Mouse (Mus musculus): ENCODE results near the gene Tjap1. TPM values are rescaled to one million over a fixed set of nuclear protein-coding genes. Genes with fewer than 3 reads are reported as not detected.
A peak's percentile ranks its signal among the peaks of the same experiment; 100 is the strongest.

Gene Tjap1
- polyA plus RNA-seq, 1 experiment from 2014 or later, result 50.9 TPM

DNA sequence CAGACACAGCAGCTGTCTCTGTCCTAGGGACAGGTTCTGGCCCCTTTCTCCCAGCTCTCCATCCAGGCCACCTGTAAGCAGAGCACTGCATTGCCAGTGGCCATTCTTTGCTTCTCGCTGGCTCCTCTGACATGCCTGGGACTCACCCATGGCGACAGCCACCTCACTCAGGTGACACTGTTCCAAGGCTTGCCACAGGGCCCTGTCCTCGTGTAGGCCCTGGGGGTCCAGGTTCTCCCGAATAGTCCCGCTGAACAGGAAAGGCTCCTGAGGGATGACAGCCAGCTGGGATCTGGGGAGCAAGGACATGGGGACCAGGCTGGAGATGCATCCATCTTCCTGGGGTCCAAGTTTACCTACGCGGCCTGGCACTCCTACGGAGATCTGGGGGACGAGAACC is 21.4 kb upstream of the Tjap1 start:
- 90% methylated on average over 9 of the region's 9 CpGs for WGBS
- H3K9ac ChIP-seq, result no peak overlapping the region

GRCm38 (mm10) chr17:46301892-46302291 is 19.1 kb upstream of the Tjap1 start:
- H3K4me2 ChIP-seq, result no peak overlapping the region
- ATAC-seq (ENCODE audit: insufficient number of reproducible peaks, low FRiP score, low TSS enrichment, low read depth), result no peak
- 64% methylated on average over 12 of the region's 12 CpGs for WGBS
- H3K9me3 ChIP-seq, result no peaks in the 10 kb centered on the region
- H3K27ac ChIP-seq, result no peak overlapping the region
- H3K4me3 ChIP-seq, result no peak overlapping the region
- peaks cover 25% of the 10 kb centered on the region for H3K27me3 ChIP-seq
- H3K36me3 ChIP-seq, result peaks cover 29% of the 10 kb centered on the region
- peaks cover 22% of the 10 kb centered on the region for H3K4me1 ChIP-seq
- H3K9ac ChIP-seq, result no peak overlapping the region

More for the DNA sequence above, 21.4 kb upstream of the Tjap1 start:
- Histone ChIP-seq H3K27ac (no peak overlapping the region), H3K4me2 (no peak overlapping the region), H3K36me3 (peaks cover 30% of the 10 kb centered on the region), H3K4me3 (no peak overlapping the region), H3K27me3 (peaks cover 7% of the 10 kb centered on the region), H3K9me3 (no peaks in the 10 kb centered on the region), H3K4me1 (no peaks in the 10 kb centered on the region)
- no peak for ATAC-seq (ENCODE audit: insufficient number of reproducible peaks, low FRiP score, low TSS enrichment, low read depth)

DNA sequence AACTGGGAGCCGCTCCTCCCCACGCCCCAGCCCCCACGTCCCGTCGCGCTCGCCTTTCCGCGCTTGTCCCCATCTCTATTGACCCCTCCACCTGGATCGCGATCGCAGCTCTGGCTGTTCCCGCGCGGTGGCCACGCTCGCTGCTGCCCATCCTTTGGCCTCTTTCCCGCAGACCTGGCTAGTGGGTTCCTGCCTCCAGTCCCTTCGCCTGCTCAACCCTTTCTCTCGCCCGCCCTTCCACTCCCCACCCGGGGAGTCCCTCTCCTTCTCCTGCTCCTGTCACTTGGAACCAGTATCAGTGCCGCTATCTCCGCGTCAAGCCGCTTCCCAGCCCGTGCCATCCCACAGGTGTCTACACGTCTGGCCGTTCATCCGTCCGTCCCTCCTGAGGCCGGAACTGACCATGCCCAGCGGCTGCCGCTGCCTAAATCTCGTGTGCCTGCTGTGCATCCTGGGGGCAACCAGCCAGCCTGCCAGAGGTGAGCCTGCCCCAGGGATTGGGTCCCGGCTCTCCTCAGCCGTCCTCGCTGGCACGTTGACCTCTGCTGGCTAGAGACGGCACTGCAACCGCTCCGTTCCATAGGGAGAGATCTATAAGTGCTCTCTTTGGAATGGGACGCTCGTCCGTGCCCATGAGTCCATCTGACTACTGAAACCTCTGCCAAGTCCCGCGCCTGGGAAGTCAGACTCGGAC is 15.5 kb upstream of the Tjap1 start:
- under 1% methylated on average over 48 of the region's 48 CpGs for WGBS
- peak overlapping the region; percentile 64 for H3K4me3 ChIP-seq
- 0 out of 2 replicates have a peak, but pooled peaks cover 3% of the 10 kb centered on the region for H3K36me3 ChIP-seq
- ATAC-seq (ENCODE audit: insufficient number of reproducible peaks, low FRiP score, low TSS enrichment, low read depth), result peak; percentile 66
- H3K4me1 ChIP-seq, result peaks cover 22% of the 10 kb centered on the region
- H3K27me3 ChIP-seq, result peaks cover 53% of the 10 kb centered on the region
- no peaks in the 10 kb centered on the region for H3K9me3 ChIP-seq
- H3K9ac ChIP-seq, result peak overlapping the region; percentile 64
- H3K27ac ChIP-seq, result no peak overlapping the region
- H3K4me2 ChIP-seq, result peak overlapping the region; percentile 99

- peaks cover 22% of the 10 kb centered on the region for H3K4me1 ChIP-seq
- peak within 1 kb of the TSS; percentile 64 for H3K4me3 ChIP-seq
- no peaks in the 10 kb centered on the region for H3K9me3 ChIP-seq
- WGBS, result 0% methylated on average over 71 of the region's 86 CpGs
- H3K27me3 ChIP-seq, result peaks cover 55% of the 10 kb centered on the region
- peak within 1 kb of the TSS; percentile 64 for H3K9ac ChIP-seq
- H3K27ac ChIP-seq, result no peak within 1 kb of the TSS
- ATAC-seq (ENCODE audit: insufficient number of reproducible peaks, low FRiP score, low TSS enrichment, low read depth), result no peak
- H3K4me2 ChIP-seq, result peak within 1 kb of the TSS; percentile 99
- H3K36me3 ChIP-seq, result 0 out of 2 replicates have a peak, but pooled peaks cover 2% of the 10 kb centered on the region
These were observed 14.8 kb upstream of the Tjap1 start, which contains the start of gene Dlk2 for GRCm38 (mm10) chr17:46297364-46298219. Gene Dlk2 (plus strand): TSS chr17:46297421.

GRCm38 (mm10) chr17:46297028-46297363 is 14.2 kb upstream of the Tjap1 start:
- Histone ChIP-seq H3K9me3 (no peaks in the 10 kb centered on the region), H3K27me3 (peaks cover 60% of the 10 kb centered on the region), H3K36me3 (no peaks in the 10 kb centered on the region), H3K4me3 (peak overlapping the region; percentile 64), H3K4me1 (peaks cover 22% of the 10 kb centered on the region), H3K27ac (no peak overlapping the region), H3K4me2 (peak overlapping the region; percentile 99), H3K9ac (peak overlapping the region; percentile 64; the same call in 1 of the 2 replicates)
- WGBS, result 10% methylated on average over 6 of the region's 6 CpGs
- ATAC-seq (ENCODE audit: insufficient number of reproducible peaks, low FRiP score, low TSS enrichment, low read depth), result no peak

DNA sequence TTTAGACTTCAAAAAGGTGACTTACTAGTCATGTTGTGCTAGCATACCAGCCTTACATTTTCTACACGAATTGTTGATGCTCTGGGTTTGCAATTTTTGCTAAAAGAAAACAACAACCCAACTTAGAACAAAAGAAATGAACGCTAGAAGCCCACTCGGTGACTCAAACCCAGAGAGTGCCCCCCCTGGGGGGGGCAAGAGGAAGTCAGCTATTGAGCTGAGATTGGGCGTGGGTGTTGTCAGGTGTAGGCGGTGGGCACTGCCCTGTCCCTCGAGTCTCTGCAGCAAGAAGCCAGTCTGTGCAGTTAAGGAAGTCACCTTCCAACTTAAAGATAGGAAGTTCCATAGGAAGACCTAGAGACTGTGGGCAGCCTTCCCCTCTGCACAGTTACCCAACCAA is 13.8 kb upstream of the Tjap1 start:
- no peak overlapping the region for H3K4me2 ChIP-seq
- H3K9ac ChIP-seq, result no peak overlapping the region
- H3K27ac ChIP-seq, result no peak overlapping the region
- H3K27me3 ChIP-seq, result peaks cover 60% of the 10 kb centered on the region
- WGBS, result 47% methylated on average over 6 of the region's 6 CpGs
- peaks cover 22% of the 10 kb centered on the region for H3K4me1 ChIP-seq
- ATAC-seq (ENCODE audit: insufficient number of reproducible peaks, low FRiP score, low TSS enrichment, low read depth), result no peak
- peak overlapping the region; percentile 64; the same call in 1 of the 2 replicates for H3K4me3 ChIP-seq
- H3K9me3 ChIP-seq, result no peaks in the 10 kb centered on the region
- no peaks in the 10 kb centered on the region for H3K36me3 ChIP-seq

- no peak overlapping the region for H3K4me3 ChIP-seq
- H3K27ac ChIP-seq, result peak overlapping the region; percentile 39
- H3K9me3 ChIP-seq, result no peaks in the 10 kb centered on the region
- H3K27me3 ChIP-seq, result peaks cover 5% of the 10 kb centered on the region
- 38% methylated on average over 11 of the region's 11 CpGs for WGBS
- ATAC-seq (ENCODE audit: insufficient number of reproducible peaks, low FRiP score, low TSS enrichment, low read depth), result peak; percentile 62
- H3K4me1 ChIP-seq, result peaks cover 15% of the 10 kb centered on the region
- H3K36me3 ChIP-seq, result no peaks in the 10 kb centered on the region
- H3K4me2 ChIP-seq, result no peak overlapping the region
- H3K9ac ChIP-seq, result no peak overlapping the region
These were observed 4.9 kb upstream of the Tjap1 start for GRCm38 (mm10) chr17:46287678-46288095.

DNA sequence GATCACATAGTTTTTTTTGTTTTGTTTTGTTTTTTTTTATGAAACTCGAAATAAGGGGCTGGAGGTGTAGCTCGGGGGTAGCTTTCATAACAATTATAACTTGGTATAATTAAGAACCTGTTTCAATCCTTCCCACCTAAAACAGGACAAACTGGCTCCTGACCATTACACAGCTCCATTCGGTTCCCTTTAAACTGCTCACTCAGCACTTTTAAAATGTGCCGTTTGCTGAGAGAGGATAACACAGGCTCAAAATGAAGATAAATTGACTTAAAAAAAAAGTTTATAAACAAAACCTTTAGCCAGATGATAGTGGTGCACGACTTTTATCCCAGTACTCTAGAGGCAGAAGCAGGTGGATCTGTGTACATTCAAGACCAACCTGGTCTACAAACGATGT is 2.6 kb upstream of the Tjap1 start:
- no peak overlapping the region for H3K4me3 ChIP-seq
- no peaks in the 10 kb centered on the region for H3K27me3 ChIP-seq
- peaks cover 33% of the 10 kb centered on the region for H3K4me1 ChIP-seq
- H3K9me3 ChIP-seq, result no peaks in the 10 kb centered on the region
- H3K36me3 ChIP-seq, result peaks cover 5% of the 10 kb centered on the region; the same call in 1 of the 2 replicates
- no peak for ATAC-seq (ENCODE audit: insufficient number of reproducible peaks, low FRiP score, low TSS enrichment, low read depth)
- no peak overlapping the region for H3K27ac ChIP-seq
- WGBS, result 60% methylated on average over 6 of the region's 6 CpGs
- no peak overlapping the region for H3K9ac ChIP-seq
- no peak overlapping the region for H3K4me2 ChIP-seq

GRCm38 (mm10) chr17:46284653-46285052 is 1.8 kb upstream of the Tjap1 start:
- H3K4me3 ChIP-seq, result no peak overlapping the region
- no peak overlapping the region for H3K9ac ChIP-seq
- H3K27ac ChIP-seq, result no peak overlapping the region
- H3K36me3 ChIP-seq, result peaks cover 12% of the 10 kb centered on the region
- H3K9me3 ChIP-seq, result no peaks in the 10 kb centered on the region
- peaks cover 35% of the 10 kb centered on the region for H3K4me1 ChIP-seq
- no peaks in the 10 kb centered on the region for H3K27me3 ChIP-seq
- no peak for ATAC-seq (ENCODE audit: insufficient number of reproducible peaks, low FRiP score, low TSS enrichment, low read depth)
- 42% methylated on average over 7 of the region's 7 CpGs for WGBS
- H3K4me2 ChIP-seq, result no peak overlapping the region

- Histone ChIP-seq H3K4me1 (peaks cover 35% of the 10 kb centered on the region), H3K36me3 (peaks cover 16% of the 10 kb centered on the region), H3K9ac (no peak overlapping the region), H3K27me3 (no peaks in the 10 kb centered on the region), H3K4me3 (no peak overlapping the region), H3K9me3 (no peaks in the 10 kb centered on the region), H3K4me2 (no peak overlapping the region), H3K27ac (no peak overlapping the region)
- no peak for ATAC-seq (ENCODE audit: insufficient number of reproducible peaks, low FRiP score, low TSS enrichment, low read depth)
- 80% methylated on average over 8 of the region's 8 CpGs for WGBS
These were observed 1.1 kb upstream of the Tjap1 start for GRCm38 (mm10) chr17:46283911-46284310.

DNA sequence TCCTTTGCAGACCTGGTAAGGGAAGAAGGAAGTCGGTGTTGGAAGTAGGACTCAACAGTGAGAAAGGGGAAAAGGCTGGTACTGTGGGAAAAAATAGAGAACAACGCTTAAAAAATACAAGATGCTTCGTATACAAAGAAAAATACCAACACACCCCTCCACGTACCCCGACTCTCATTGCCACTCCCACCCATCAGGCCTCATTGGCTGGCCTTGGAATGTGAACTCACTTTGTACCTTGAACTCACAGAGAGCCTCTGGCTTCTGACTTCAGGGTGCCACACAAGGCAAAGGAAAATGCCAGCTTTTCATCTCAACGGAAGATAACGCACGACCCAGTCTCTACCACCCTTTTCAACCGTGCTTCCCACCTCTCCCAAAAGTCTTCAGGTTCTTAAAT is 314 bp upstream of the Tjap1 start:
- ATAC-seq (ENCODE audit: insufficient number of reproducible peaks, low FRiP score, low TSS enrichment, low read depth), result no peak
- Histone ChIP-seq H3K9ac (no peak overlapping the region), H3K36me3 (peaks cover 18% of the 10 kb centered on the region), H3K27ac (peak overlapping the region; percentile 94), H3K4me3 (peak overlapping the region; percentile 59), H3K27me3 (no peaks in the 10 kb centered on the region), H3K4me1 (peaks cover 42% of the 10 kb centered on the region), H3K9me3 (no peaks in the 10 kb centered on the region), H3K4me2 (peak overlapping the region; percentile 82)
- WGBS, result 20% methylated on average over 9 of the region's 9 CpGs
